Mouse (Mus musculus) layer of hippocampus, adult 9-11 months (tissue): ENCODE results near the gene Tfec.

Experiments used
- DNase-seq: peaks from one replicate; pipeline ENCODE4 v3.0.0; 2022

Tfec gene

GRCm38 (mm10) chr6:16785166-16785565, 113.1 kb downstream of the Tfec start:
- no peak for DNase-seq
